Mouse (Mus musculus): Measurements from ENCODE around the gene Gpr68. TPM values are rescaled to one million over a fixed set of nuclear protein-coding genes. Genes with fewer than 3 reads are reported as not detected.

Gpr68 gene
- polyA plus RNA-seq, 1 experiment = 6.0 TPM

DNA sequence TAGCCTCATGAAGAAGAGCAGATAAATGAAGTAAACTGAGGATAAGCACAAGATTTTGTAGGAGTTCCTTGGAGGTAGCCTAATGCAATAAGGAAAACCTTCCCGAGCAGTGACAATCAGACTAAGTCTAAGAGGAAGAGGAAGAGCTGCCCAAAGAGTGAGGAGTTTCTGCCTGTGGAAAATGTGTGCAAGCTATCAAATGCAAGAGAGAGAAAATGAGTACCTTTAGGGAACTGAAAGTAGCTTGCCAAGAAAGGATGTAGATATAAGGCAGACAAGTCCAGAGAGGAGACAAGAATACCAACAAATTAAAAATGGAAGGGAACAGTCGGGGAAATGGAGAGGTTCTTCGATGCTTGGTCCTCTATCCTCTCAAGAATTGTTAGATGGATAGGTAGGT, 22.4 kb downstream of the Gpr68 start:
- Histone ChIP-seq H3K27ac (ENCODE audit: insufficient read depth, low read depth, low read length) (no peak overlapping the region), H3K27me3 (ENCODE audit: control insufficient read depth, insufficient read depth, low read length) (no peaks in the 10 kb centered on the region), H3K4me1 (ENCODE audit: control insufficient read depth, insufficient read depth, insufficient read length, low read length) (peaks cover 2% of the 10 kb centered on the region; the same call in 1 of the 2 replicates), H3K36me3 (ENCODE audit: control insufficient read depth, insufficient read depth, low read length) (no peaks in the 10 kb centered on the region), H3K4me3 (ENCODE audit: low read depth, low read length) (no peak overlapping the region)
- WGBS = 86% methylated on average over 3 of the region's 3 CpGs
- TF ChIP-seq POLR2A (IDR thresholded peaks at IDR 0.05; ENCODE audit: low read depth, low read length) (no peak), CTCF (IDR thresholded peaks at IDR 0.05; ENCODE audit: extremely low read depth, insufficient read length, insufficient replicate concordance, low read depth, low read length) (no peak)

DNA sequence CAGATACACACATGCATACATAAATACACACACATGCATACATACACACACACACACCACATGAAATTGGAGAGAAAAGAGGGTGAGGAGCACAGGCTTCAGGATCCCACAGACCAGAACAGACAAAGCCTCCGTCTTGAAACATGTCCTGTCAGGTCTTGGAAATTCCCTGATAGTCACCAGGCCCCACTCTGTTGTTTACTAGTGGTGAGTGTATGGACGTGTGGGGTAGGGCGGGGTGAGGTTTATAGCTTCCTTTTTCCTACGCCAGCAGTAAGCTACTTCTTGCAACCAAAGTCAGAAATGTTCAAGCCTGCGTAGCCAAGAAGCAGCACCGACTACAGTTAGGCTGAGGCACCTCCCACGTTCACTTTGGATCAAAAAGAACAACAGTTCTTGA, 24.8 kb downstream of the Gpr68 start:
- Histone ChIP-seq H3K4me1 (ENCODE audit: control insufficient read depth, insufficient read depth, insufficient read length, low read length) (peaks cover 2% of the 10 kb centered on the region; the same call in 1 of the 2 replicates), H3K36me3 (ENCODE audit: control insufficient read depth, insufficient read depth, low read length) (no peaks in the 10 kb centered on the region), H3K27me3 (ENCODE audit: control insufficient read depth, insufficient read depth, low read length) (no peaks in the 10 kb centered on the region), H3K27ac (ENCODE audit: insufficient read depth, low read depth, low read length) (peak overlapping the region; percentile 26; the same call in 1 of the 2 replicates), H3K4me3 (ENCODE audit: low read depth, low read length) (no peak overlapping the region)
- WGBS = 23% methylated on average over 7 of the region's 7 CpGs
- TF ChIP-seq CTCF (IDR thresholded peaks at IDR 0.05; ENCODE audit: extremely low read depth, insufficient read length, insufficient replicate concordance, low read depth, low read length) = no peak
- no peak for TF ChIP-seq POLR2A (IDR thresholded peaks at IDR 0.05; ENCODE audit: low read depth, low read length)

DNA sequence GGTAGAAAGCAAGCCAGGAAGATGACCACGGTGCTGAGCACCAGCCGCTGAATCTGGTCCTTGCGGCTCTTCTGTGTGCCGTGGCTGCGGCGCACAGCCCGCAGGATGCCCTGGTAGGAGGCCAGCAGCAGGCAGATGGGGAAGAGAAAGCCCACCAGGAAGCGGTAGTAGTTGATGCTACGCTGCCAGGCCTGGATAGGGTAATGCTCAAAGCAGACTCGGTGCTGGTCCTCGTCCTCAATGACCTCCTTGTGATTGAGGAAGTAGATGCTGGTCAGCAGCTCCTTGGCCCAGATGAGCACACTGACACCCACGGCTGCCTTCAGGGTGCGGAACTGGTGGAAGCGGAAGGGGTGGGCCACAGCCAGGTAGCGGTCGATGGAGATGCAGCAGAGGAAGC, 29.4 kb downstream of the Gpr68 start:
- H3K4me3 ChIP-seq (ENCODE audit: low read depth, low read length) = no peak overlapping the region
- no peaks in the 10 kb centered on the region for H3K27me3 ChIP-seq (ENCODE audit: control insufficient read depth, insufficient read depth, low read length)
- peaks cover 2% of the 10 kb centered on the region; the same call in 1 of the 2 replicates for H3K4me1 ChIP-seq (ENCODE audit: control insufficient read depth, insufficient read depth, insufficient read length, low read length)
- TF ChIP-seq POLR2A (IDR thresholded peaks at IDR 0.05; ENCODE audit: low read depth, low read length) = no peak
- no peak for TF ChIP-seq CTCF (IDR thresholded peaks at IDR 0.05; ENCODE audit: extremely low read depth, insufficient read length, insufficient replicate concordance, low read depth, low read length)
- no peaks in the 10 kb centered on the region for H3K36me3 ChIP-seq (ENCODE audit: control insufficient read depth, insufficient read depth, low read length)
- no peak overlapping the region for H3K27ac ChIP-seq (ENCODE audit: insufficient read depth, low read depth, low read length)
- WGBS = 93% methylated on average over 16 of the region's 16 CpGs

DNA sequence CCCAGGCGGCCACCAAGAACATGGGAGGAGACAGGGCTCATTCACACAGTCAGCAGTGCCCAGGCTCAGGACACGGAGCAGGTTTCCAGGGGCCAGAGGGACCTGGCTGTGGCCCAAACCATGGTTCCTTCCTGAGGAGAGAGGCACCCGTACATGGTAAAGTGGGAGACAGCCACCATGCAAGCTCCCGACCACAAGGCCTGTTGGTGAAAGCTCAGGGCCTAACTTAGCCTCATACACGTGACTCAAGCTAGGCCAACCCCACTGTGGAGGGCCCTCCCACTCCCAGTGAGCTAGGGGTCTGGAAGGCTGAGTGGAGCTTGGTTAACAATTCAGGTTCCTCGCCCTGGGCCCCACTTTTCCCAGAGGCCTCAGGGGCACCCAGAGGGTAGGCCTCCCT, 30.1 kb downstream of the Gpr68 start:
- Histone ChIP-seq H3K36me3 (ENCODE audit: control insufficient read depth, insufficient read depth, low read length) (peaks cover under 1% of the 10 kb centered on the region; the same call in 1 of the 2 replicates), H3K4me1 (ENCODE audit: control insufficient read depth, insufficient read depth, insufficient read length, low read length) (no peaks in the 10 kb centered on the region; the same call in 1 of the 2 replicates), H3K4me3 (ENCODE audit: low read depth, low read length) (no peak overlapping the region), H3K27ac (ENCODE audit: insufficient read depth, low read depth, low read length) (no peak overlapping the region), H3K27me3 (ENCODE audit: control insufficient read depth, insufficient read depth, low read length) (no peaks in the 10 kb centered on the region)
- TF ChIP-seq CTCF (IDR thresholded peaks at IDR 0.05; ENCODE audit: extremely low read depth, insufficient read length, insufficient replicate concordance, low read depth, low read length) (no peak), POLR2A (IDR thresholded peaks at IDR 0.05; ENCODE audit: low read depth, low read length) (no peak)
- WGBS = 88% methylated on average over 6 of the region's 6 CpGs

DNA sequence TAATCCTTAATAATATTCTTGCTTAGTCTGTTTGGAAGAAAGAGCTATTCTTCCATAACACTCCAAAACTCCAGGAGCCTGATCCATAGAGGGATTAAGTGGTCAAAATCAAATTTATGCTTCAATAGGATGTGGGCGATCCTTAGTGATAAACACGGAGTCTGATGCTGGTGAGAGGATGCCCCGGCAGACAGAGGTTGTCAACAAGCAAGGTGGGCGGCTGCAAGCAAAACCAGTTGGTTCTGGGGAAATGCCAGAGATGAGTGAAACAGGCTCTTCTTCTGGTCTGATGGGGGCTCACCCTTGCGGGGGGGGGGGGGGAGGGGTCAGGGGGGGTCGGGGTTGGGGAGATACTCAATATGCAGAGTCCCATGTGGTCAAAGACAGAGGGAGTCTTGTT, 32.0 kb downstream of the Gpr68 start:
- H3K4me3 ChIP-seq (ENCODE audit: low read depth, low read length) = no peak overlapping the region
- no peaks in the 10 kb centered on the region for H3K27me3 ChIP-seq (ENCODE audit: control insufficient read depth, insufficient read depth, low read length)
- H3K27ac ChIP-seq (ENCODE audit: insufficient read depth, low read depth, low read length) = no peak overlapping the region
- TF ChIP-seq CTCF (IDR thresholded peaks at IDR 0.05; ENCODE audit: extremely low read depth, insufficient read length, insufficient replicate concordance, low read depth, low read length) = no peak
- no peak for TF ChIP-seq POLR2A (IDR thresholded peaks at IDR 0.05; ENCODE audit: low read depth, low read length)
- WGBS = 70% methylated on average over 6 of the region's 6 CpGs
- no peaks in the 10 kb centered on the region for H3K4me1 ChIP-seq (ENCODE audit: control insufficient read depth, insufficient read depth, insufficient read length, low read length)
- peaks cover 9% of the 10 kb centered on the region for H3K36me3 ChIP-seq (ENCODE audit: control insufficient read depth, insufficient read depth, low read length)

DNA sequence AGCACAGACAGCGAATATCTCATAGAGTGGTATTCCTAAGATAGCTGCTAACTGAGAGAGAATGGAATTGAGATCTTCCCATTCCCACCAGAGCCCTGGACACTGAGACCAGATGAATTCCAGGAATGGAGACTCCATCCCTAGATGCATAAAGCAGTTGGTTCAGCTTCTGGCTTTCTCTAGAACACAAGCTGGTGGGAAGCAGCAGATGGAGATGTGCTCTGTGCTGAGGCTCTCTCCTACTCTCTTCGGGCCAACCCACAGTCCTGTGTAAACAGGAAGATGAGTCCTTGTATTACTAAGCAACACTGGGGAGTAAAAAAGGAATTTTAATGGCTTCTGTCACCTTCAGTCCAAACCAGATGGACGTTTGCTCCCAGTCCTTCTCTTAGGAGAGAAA, 32.4 kb downstream of the Gpr68 start:
- 53% methylated on average over 3 of the region's 3 CpGs for WGBS
- Histone ChIP-seq H3K36me3 (ENCODE audit: control insufficient read depth, insufficient read depth, low read length) (peaks cover 10% of the 10 kb centered on the region), H3K27me3 (ENCODE audit: control insufficient read depth, insufficient read depth, low read length) (no peaks in the 10 kb centered on the region), H3K27ac (ENCODE audit: insufficient read depth, low read depth, low read length) (no peak overlapping the region), H3K4me3 (ENCODE audit: low read depth, low read length) (no peak overlapping the region), H3K4me1 (ENCODE audit: control insufficient read depth, insufficient read depth, insufficient read length, low read length) (no peaks in the 10 kb centered on the region)
- TF ChIP-seq POLR2A (IDR thresholded peaks at IDR 0.05; ENCODE audit: low read depth, low read length) = no peak
- TF ChIP-seq CTCF (IDR thresholded peaks at IDR 0.05; ENCODE audit: extremely low read depth, insufficient read length, insufficient replicate concordance, low read depth, low read length) = no peak

DNA sequence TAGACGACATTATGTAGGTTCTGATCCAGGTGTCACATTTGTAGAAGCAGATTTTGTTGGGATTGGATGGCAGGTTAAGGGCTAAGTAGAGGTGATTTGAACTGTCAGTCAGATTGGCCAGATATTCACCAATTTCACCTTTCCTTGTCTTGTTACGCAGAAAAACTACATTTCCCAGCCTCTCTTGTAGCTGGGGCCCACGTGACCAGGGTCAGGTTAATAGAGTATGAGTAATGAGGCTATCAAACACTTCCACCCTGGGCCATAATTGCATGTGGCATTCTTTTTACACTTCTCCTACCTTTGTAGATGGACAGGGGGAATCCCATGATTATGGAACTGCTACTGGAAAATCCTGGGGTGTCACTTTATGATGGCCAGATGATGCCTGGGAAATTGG, 34.4 kb downstream of the Gpr68 start:
- Histone ChIP-seq H3K4me1 (ENCODE audit: control insufficient read depth, insufficient read depth, insufficient read length, low read length) (no peaks in the 10 kb centered on the region), H3K27me3 (ENCODE audit: control insufficient read depth, insufficient read depth, low read length) (no peaks in the 10 kb centered on the region), H3K4me3 (ENCODE audit: low read depth, low read length) (no peak overlapping the region), H3K36me3 (ENCODE audit: control insufficient read depth, insufficient read depth, low read length) (peaks cover 13% of the 10 kb centered on the region), H3K27ac (ENCODE audit: insufficient read depth, low read depth, low read length) (no peak overlapping the region)
- TF ChIP-seq CTCF (IDR thresholded peaks at IDR 0.05; ENCODE audit: extremely low read depth, insufficient read length, insufficient replicate concordance, low read depth, low read length) = no peak
- 89% methylated on average over 3 of the region's 3 CpGs for WGBS

DNA sequence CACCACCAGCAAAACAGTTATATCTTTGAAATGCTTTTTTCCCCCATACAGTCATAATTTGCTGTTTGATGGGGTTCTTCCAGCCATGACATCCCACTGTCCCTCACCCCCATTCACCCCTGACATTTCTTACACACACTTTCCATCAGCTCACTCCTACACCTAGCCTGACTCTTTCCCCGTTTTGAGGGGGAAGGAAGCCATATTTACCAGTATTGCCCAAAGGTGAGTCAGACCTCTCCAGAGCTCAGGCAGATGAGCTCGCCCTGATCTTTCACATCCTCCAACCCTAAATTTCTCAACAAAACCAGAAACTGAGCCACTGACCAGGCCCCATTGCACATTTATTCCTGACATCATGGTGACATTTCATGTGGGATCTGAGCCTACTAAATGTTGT, 36.2 kb downstream of the Gpr68 start:
- Histone ChIP-seq H3K4me1 (ENCODE audit: control insufficient read depth, insufficient read depth, insufficient read length, low read length) (no peaks in the 10 kb centered on the region), H3K36me3 (ENCODE audit: control insufficient read depth, insufficient read depth, low read length) (peaks cover 27% of the 10 kb centered on the region), H3K27me3 (ENCODE audit: control insufficient read depth, insufficient read depth, low read length) (no peaks in the 10 kb centered on the region), H3K27ac (ENCODE audit: insufficient read depth, low read depth, low read length) (no peak overlapping the region), H3K4me3 (ENCODE audit: low read depth, low read length) (no peak overlapping the region)
- TF ChIP-seq CTCF (IDR thresholded peaks at IDR 0.05; ENCODE audit: extremely low read depth, insufficient read length, insufficient replicate concordance, low read depth, low read length) (no peak), POLR2A (IDR thresholded peaks at IDR 0.05; ENCODE audit: low read depth, low read length) (no peak)
- 80% methylated on average over 2 of the region's 2 CpGs for WGBS
